Mouse (Mus musculus) spleen, adult 2 months (tissue): ENCODE data around the gene Als2. TPM values are rescaled to one million over a fixed set of nuclear protein-coding genes. Genes with fewer than 3 reads are reported as not detected.

Experiments used
- DNase-seq, 2 experiments: peaks; one replicate each; pipeline versions ENCODE4 v3.0.0 to v3.0.0-alpha.2; 2012 to 2021; ENCODE audit warnings: low spot score in 2 of 2, low read depth in 1 of 2
- H3K27ac ChIP-seq: fragments of 200-500 bp; 2 replicates; pipeline ENCODE4 v1.5.1; 2012; ENCODE audit warnings: low read length, inconsistent platforms; ENCODE audit not compliant: insufficient read depth
- H3K27me3 ChIP-seq: fragments of 200-500 bp; 2 replicates; pipeline ENCODE4 v1.6.1; 2012; ENCODE audit warnings: mild to moderate bottlenecking, moderate library complexity, low read length, inconsistent platforms; ENCODE audit not compliant: control insufficient read depth, insufficient read depth
- H3K36me3 ChIP-seq: fragments of 200-500 bp; 2 replicates; pipeline ENCODE4 v1.6.1; 2012; ENCODE audit warnings: mild to moderate bottlenecking, low read length, inconsistent platforms; ENCODE audit not compliant: control insufficient read depth, insufficient read depth
- H3K4me1 ChIP-seq: fragments of 200-500 bp; 2 replicates; pipeline ENCODE4 v1.6.1; 2011; ENCODE audit warnings: inconsistent platforms; ENCODE audit not compliant: control insufficient read depth, insufficient read depth, insufficient read length
- H3K4me3 ChIP-seq: fragments of 200-500 bp; 2 replicates; pipeline ENCODE4 v1.5.1; 2011; ENCODE audit warnings: mild to moderate bottlenecking, inconsistent platforms; ENCODE audit not compliant: insufficient read depth, insufficient read length; ENCODE audit errors: extremely low read depth
- CTCF ChIP-seq: fragments of 200-500 bp; IDR thresholded peaks from 2 replicates; pipeline ENCODE4 v1.5.1; 2011; ENCODE audit warnings: mild to moderate bottlenecking, inconsistent platforms; ENCODE audit not compliant: insufficient read depth, insufficient read length, insufficient replicate concordance; ENCODE audit errors: extremely low read depth
- POLR2A ChIP-seq: fragments of 200-500 bp; IDR thresholded peaks from 2 replicates; pipeline ENCODE4 v1.6.1; 2011; ENCODE audit warnings: low read depth, low read length, inconsistent platforms
- WGBS: fragments of 180-500 bp; shearing (Covaris S2); methylation state at CpG from one replicate; pipeline ENCODE4 v1.1.7; 2018; 5-methylcytosine and 5-hydroxymethylcytosine counted together
- polyA plus RNA-seq: library from polyadenylated mRNA; depleted of rRNA; stranded (reverse); fragments of >200 nt; gene quantifications from 2 replicates; pipeline ENCODE4 v1.2.3, GENCODE M21; 2012

Als2 gene
- polyA plus RNA-seq, 1 experiment, result 3.0 TPM

DNA sequence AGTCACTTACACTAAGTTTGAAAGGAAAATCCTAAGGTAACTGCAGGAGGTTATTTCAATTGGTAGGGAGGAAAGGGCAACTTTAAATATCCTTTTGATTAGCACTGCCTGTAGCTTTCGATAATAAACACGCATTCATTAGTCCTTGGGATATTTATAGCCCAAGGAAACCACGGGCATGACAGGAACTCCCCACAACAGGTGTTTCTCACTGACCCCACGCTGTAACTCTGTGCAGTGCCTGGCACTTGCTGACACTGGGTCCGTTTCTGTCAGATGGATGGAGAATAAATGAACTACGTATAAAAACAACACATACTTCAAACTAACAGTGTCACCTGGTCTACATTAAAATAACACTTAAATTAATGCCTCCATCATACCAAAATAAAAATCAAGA lies 42.1 kb downstream of the Als2 start:
- peaks cover 6% of the 10 kb centered on the region; the same call in 1 of the 2 replicates for H3K36me3 ChIP-seq
- WGBS, result 15% methylated on average over 6 of the region's 6 CpGs
- H3K27me3 ChIP-seq, result no peaks in the 10 kb centered on the region
- no peak overlapping the region for H3K4me3 ChIP-seq
- H3K27ac ChIP-seq, result no peak overlapping the region
- H3K4me1 ChIP-seq, result no peaks in the 10 kb centered on the region
- TF ChIP-seq POLR2A, result no peak
- TF ChIP-seq CTCF, result no peak
- DNase-seq, result no peak

- H3K4me1 ChIP-seq, result no peaks in the 10 kb centered on the region
- no peak overlapping the region for H3K27ac ChIP-seq
- no peak for DNase-seq
- peaks cover 3% of the 10 kb centered on the region for H3K36me3 ChIP-seq
- WGBS, result 91% methylated on average over 5 of the region's 5 CpGs
- TF ChIP-seq POLR2A (no peak), CTCF (no peak)
- no peak overlapping the region for H3K4me3 ChIP-seq
- no peaks in the 10 kb centered on the region for H3K27me3 ChIP-seq
These were observed 49.2 kb downstream of the Als2 start for GRCm38 (mm10) chr1:59187786-59188185.

GRCm38 (mm10) chr1:59186317-59186716 lies 50.7 kb downstream of the Als2 start:
- Histone ChIP-seq H3K4me3 (no peak overlapping the region), H3K4me1 (no peaks in the 10 kb centered on the region), H3K36me3 (peaks cover 5% of the 10 kb centered on the region; the same call in 1 of the 2 replicates), H3K27ac (no peak overlapping the region), H3K27me3 (no peaks in the 10 kb centered on the region)
- TF ChIP-seq POLR2A (no peak), CTCF (no peak)
- no peak for DNase-seq
- 87% methylated on average over 10 of the region's 10 CpGs for WGBS

DNA sequence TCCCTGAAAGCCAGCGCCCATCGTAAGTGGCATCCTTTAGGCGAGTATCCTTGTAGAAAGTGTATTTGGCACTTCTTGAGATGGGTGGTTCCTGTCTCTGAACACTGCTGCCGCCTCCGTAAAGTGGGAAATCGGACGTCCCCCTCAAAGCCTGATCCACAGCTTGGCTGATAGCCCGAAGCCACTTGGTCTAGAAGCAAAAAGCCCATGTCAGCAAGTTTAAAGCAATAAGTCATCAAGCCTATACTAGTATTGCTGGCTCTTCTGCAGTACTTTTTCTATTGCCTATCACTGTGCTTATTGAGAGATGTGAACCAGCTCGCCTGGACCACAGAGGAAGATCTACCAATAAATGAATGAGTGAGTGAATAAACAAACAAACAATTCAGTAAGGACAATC lies 51.6 kb downstream of the Als2 start:
- Histone ChIP-seq H3K36me3 (peaks cover 5% of the 10 kb centered on the region; the same call in 1 of the 2 replicates), H3K27me3 (no peaks in the 10 kb centered on the region), H3K4me3 (no peak overlapping the region), H3K4me1 (no peaks in the 10 kb centered on the region), H3K27ac (no peak overlapping the region)
- TF ChIP-seq POLR2A, result no peak
- TF ChIP-seq CTCF, result no peak
- no peak for DNase-seq
- WGBS, result 93% methylated on average over 9 of the region's 9 CpGs

DNA sequence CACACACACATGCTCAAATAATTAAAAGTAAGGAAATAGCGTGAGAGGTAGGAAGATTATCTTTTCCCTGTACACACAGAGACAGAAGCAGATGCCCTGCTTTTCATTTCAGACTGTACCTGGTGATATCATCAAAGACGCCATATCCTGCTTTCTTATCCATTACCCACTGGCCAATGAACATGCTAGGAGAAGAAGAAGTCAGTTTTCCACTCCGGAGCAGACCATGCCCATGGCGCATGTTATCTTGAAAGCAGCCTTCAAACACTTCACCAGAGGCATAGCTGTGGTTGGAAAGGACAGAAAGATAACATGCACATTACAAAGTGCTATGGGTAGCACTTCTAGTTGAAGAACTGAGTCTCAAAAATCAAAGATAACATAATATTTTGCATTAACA lies 54.0 kb downstream of the Als2 start:
- 84% methylated on average over 4 of the region's 4 CpGs for WGBS
- H3K27me3 ChIP-seq, result no peaks in the 10 kb centered on the region
- DNase-seq, result no peak
- no peaks in the 10 kb centered on the region for H3K4me1 ChIP-seq
- TF ChIP-seq CTCF (no peak), POLR2A (no peak)
- H3K4me3 ChIP-seq, result no peak overlapping the region
- H3K27ac ChIP-seq, result no peak overlapping the region
- peaks cover 6% of the 10 kb centered on the region; the same call in 1 of the 2 replicates for H3K36me3 ChIP-seq

- Histone ChIP-seq H3K27me3 (no peaks in the 10 kb centered on the region), H3K4me3 (no peak overlapping the region), H3K4me1 (no peaks in the 10 kb centered on the region), H3K27ac (no peak overlapping the region), H3K36me3 (peaks cover 7% of the 10 kb centered on the region; the same call in 1 of the 2 replicates)
- TF ChIP-seq POLR2A, result no peak
- TF ChIP-seq CTCF, result no peak
- WGBS, result 92% methylated on average over 2 of the region's 2 CpGs
- DNase-seq, result no peak
These were observed 54.7 kb downstream of the Als2 start for GRCm38 (mm10) chr1:59182373-59182772.

- WGBS, result 65% methylated on average over 3 of the region's 3 CpGs
- Histone ChIP-seq H3K36me3 (peaks cover 5% of the 10 kb centered on the region; the same call in 1 of the 2 replicates), H3K27ac (no peak overlapping the region), H3K4me3 (no peak overlapping the region), H3K4me1 (no peaks in the 10 kb centered on the region), H3K27me3 (no peaks in the 10 kb centered on the region)
- TF ChIP-seq POLR2A, result no peak
- no peak for TF ChIP-seq CTCF
- no peak for DNase-seq
These were observed 57.0 kb downstream of the Als2 start for GRCm38 (mm10) chr1:59180003-59180402.

DNA sequence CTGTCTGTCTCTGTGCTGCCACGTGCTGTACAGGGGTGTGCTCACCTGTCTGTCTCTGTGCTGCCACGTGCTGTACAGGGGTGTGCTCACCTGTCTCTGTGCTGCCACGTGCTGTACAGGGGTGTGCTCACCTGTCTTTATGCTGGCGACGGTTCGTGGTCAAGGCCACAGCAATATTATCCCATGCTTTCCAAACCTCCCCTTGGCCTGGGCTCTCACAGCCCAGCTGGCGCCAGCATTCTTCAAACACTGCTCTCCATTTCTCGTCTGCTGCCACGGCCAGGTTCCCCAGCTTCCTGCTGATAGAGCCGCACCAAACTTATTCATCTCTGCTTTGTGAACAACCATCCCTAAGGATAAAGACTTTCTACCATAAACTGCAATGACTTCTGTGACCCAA lies 58.6 kb downstream of the Als2 start:
- Histone ChIP-seq H3K27me3 (no peaks in the 10 kb centered on the region), H3K4me3 (no peak overlapping the region), H3K4me1 (no peaks in the 10 kb centered on the region), H3K27ac (no peak overlapping the region), H3K36me3 (peaks cover 5% of the 10 kb centered on the region; the same call in 1 of the 2 replicates)
- TF ChIP-seq POLR2A (no peak), CTCF (no peak)
- 94% methylated on average over 10 of the region's 10 CpGs for WGBS
- DNase-seq, result no peak
